Mouse (Mus musculus): ENCODE measurements around the gene Syce3. TPM values are rescaled to one million over a fixed set of nuclear protein-coding genes. Genes with fewer than 3 reads are reported as not detected.
"Not testable (repeated sequence)": the region's sequence is repeated elsewhere in the genome, so short reads cannot be mapped to it uniquely, and the experiment has no call there.

Gene Syce3
- not detected in 3 replicates for total RNA-seq (2017)

- ATAC-seq (replicated peaks; ENCODE audit: insufficient number of reproducible peaks, low FRiP score, low TSS enrichment, poor library complexity, severe bottlenecking): no peak
These were observed at the start of gene Syce3 for GRCm38 (mm10) chr15:89410118-89410517. Syce3 (minus strand) TSS chr15:89410503.

GRCm38 (mm10) chr15:89459821-89460220 is 49.5 kb upstream of the Syce3 start:
- ATAC-seq (replicated peaks; ENCODE audit: insufficient number of reproducible peaks, low FRiP score, low TSS enrichment, poor library complexity, severe bottlenecking): no peak

GRCm38 (mm10) chr15:89458942-89459341 is 48.6 kb upstream of the Syce3 start:
- ATAC-seq (replicated peaks; ENCODE audit: insufficient number of reproducible peaks, low FRiP score, low TSS enrichment, poor library complexity, severe bottlenecking): no peak; the same call in 1 of the 2 replicates

- ATAC-seq (replicated peaks; ENCODE audit: insufficient number of reproducible peaks, low FRiP score, low TSS enrichment, poor library complexity, severe bottlenecking): no peak
These were observed 45.3 kb upstream of the Syce3 start for GRCm38 (mm10) chr15:89455642-89456041.

- no peak for ATAC-seq (replicated peaks; ENCODE audit: insufficient number of reproducible peaks, low FRiP score, low TSS enrichment, poor library complexity, severe bottlenecking)
These were observed 44.6 kb upstream of the Syce3 start for GRCm38 (mm10) chr15:89454857-89455256.

- ATAC-seq (replicated peaks; ENCODE audit: insufficient number of reproducible peaks, low FRiP score, low TSS enrichment, poor library complexity, severe bottlenecking): no peak
These were observed 43.7 kb upstream of the Syce3 start, which contains the start of gene Mapk8ip2 for GRCm38 (mm10) chr15:89453865-89454478. Mapk8ip2 (plus strand) TSS chr15:89453913.

- 0 out of 2 replicates have a peak, but pooled peaks have one; percentile 60 for ATAC-seq (replicated peaks; ENCODE audit: insufficient number of reproducible peaks, low FRiP score, low TSS enrichment, poor library complexity, severe bottlenecking)
These were observed 42.9 kb upstream of the Syce3 start for GRCm38 (mm10) chr15:89452906-89453864.

- no peak for ATAC-seq (replicated peaks; ENCODE audit: insufficient number of reproducible peaks, low FRiP score, low TSS enrichment, poor library complexity, severe bottlenecking)
These were observed 32.3 kb upstream of the Syce3 start for GRCm38 (mm10) chr15:89442486-89443070.

GRCm38 (mm10) chr15:89435878-89436277 is 25.6 kb upstream of the Syce3 start:
- no peak for ATAC-seq (replicated peaks; ENCODE audit: insufficient number of reproducible peaks, low FRiP score, low TSS enrichment, poor library complexity, severe bottlenecking)

- ATAC-seq (replicated peaks; ENCODE audit: insufficient number of reproducible peaks, low FRiP score, low TSS enrichment, poor library complexity, severe bottlenecking): no peak
These were observed 23.8 kb upstream of the Syce3 start for GRCm38 (mm10) chr15:89434136-89434535.

- no peak for ATAC-seq (replicated peaks; ENCODE audit: insufficient number of reproducible peaks, low FRiP score, low TSS enrichment, poor library complexity, severe bottlenecking)
These were observed 22.6 kb upstream of the Syce3 start for GRCm38 (mm10) chr15:89432946-89433345.

- ATAC-seq (replicated peaks; ENCODE audit: insufficient number of reproducible peaks, low FRiP score, low TSS enrichment, poor library complexity, severe bottlenecking): no peak
These were observed 21.5 kb upstream of the Syce3 start for GRCm38 (mm10) chr15:89431806-89432205.

- no peak for ATAC-seq (replicated peaks; ENCODE audit: insufficient number of reproducible peaks, low FRiP score, low TSS enrichment, poor library complexity, severe bottlenecking)
These were observed 21.0 kb upstream of the Syce3 start for GRCm38 (mm10) chr15:89431271-89431670.

- not testable (repeated sequence) for ATAC-seq (replicated peaks; ENCODE audit: insufficient number of reproducible peaks, low FRiP score, low TSS enrichment, poor library complexity, severe bottlenecking)
These were observed 20.5 kb upstream of the Syce3 start for GRCm38 (mm10) chr15:89430771-89431170.

- no peak for ATAC-seq (replicated peaks; ENCODE audit: insufficient number of reproducible peaks, low FRiP score, low TSS enrichment, poor library complexity, severe bottlenecking)
These were observed 20.0 kb upstream of the Syce3 start for GRCm38 (mm10) chr15:89430341-89430740.

GRCm38 (mm10) chr15:89429352-89430221 is 19.3 kb upstream of the Syce3 start, which contains the start of the genes C730034F03Rik, Gm44502 and Chkb:
C730034F03Rik (plus strand) TSS chr15:89429589.
Gm44502 (minus strand) TSS chr15:89429696.
Chkb (minus strand) TSS chr15:89429908.
- peak; percentile 91 for ATAC-seq (replicated peaks; ENCODE audit: insufficient number of reproducible peaks, low FRiP score, low TSS enrichment, poor library complexity, severe bottlenecking)

GRCm38 (mm10) chr15:89428821-89429351 is 18.6 kb upstream of the Syce3 start:
- ATAC-seq (replicated peaks; ENCODE audit: insufficient number of reproducible peaks, low FRiP score, low TSS enrichment, poor library complexity, severe bottlenecking): 0 out of 2 replicates have a peak, but pooled peaks have one; percentile 1

Data from monocyte, adult 5-6 weeks (primary cell).